Mouse (Mus musculus) cerebellum, adult 2 months (tissue): ENCODE data around the gene Gclc.

ENCODE experiments used
- CTCF ChIP-seq: fragments of 200-500 bp; IDR thresholded peaks from 2 replicates; pipeline ENCODE4 v1.5.1; 2011; ENCODE audit warnings: low read depth, mild to moderate bottlenecking, control low read depth, low read length, moderate library complexity, borderline replicate concordance; ENCODE audit not compliant: insufficient read depth
- POLR2A ChIP-seq: fragments of 200-500 bp; IDR thresholded peaks from 2 replicates; pipeline ENCODE4 v1.6.1; 2011; ENCODE audit warnings: low read length, control low read depth, borderline replicate concordance; ENCODE audit not compliant: insufficient read depth

DNA sequence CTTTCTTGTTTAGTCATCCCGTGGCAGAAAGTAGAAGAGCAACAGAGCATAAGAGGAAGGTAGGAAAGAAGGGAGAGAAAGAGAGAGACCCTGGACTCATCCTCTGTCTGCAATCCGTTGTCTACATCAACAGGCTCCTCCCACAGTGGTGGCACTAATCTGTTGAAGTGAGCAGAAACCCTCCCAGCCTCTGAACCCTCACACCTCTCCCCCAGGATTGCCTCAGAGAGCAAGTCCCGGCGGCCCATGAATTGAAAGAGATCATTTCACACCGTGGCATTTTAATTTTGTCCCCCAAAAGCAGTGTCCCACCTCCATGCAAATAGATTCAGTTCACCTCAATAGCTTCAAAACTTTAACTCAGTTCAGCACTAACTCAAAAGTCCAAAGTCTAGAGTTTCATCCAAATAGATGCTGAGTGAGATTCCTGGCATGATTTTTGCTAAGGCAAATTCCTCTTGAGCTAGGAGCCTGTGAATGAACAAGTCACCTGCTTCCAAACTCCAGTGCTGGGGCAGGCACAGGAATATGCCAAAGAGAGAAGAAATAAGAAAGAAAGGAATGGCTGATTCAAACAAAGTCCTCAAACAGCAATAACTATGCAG lies 36.4 kb upstream of the Gclc start:
- TF ChIP-seq CTCF (no peak), POLR2A (no peak)
